Mouse (Mus musculus): ENCODE results near the gene Dpp9. TPM values are rescaled to one million over a fixed set of nuclear protein-coding genes. Genes with fewer than 3 reads are reported as not detected.

Gene Dpp9
- polyA plus RNA-seq, 1 experiment: 37.1 TPM

DNA sequence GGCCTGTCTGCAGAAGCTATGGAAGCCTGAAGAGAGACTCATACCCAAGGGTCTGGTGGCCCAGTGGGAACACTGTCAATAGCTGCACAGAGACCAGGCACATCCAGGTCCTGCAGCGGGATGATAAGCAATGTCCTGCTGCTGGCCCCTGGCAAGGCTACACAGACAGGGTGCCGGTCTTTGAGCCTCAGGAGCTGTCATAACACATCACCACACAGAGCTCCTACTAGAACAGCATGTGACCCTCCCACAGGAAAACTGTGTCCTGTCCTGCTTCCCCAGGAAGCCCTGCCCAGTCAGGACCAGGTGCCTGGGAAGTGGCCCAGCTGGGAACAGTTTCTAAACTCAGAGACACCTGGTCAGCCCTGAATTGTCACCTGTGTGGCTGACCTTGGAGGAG lies 7.6 kb downstream of the Dpp9 start:
- Histone ChIP-seq H3K4me2 (ENCODE audit: low read depth) (no peak overlapping the region), H3K36me3 (ENCODE audit: control insufficient read depth, insufficient read depth) (peaks cover 5% of the 10 kb centered on the region), H3K4me3 (no peak overlapping the region), H3ac (ENCODE audit: control insufficient read depth, insufficient read length) (no peak overlapping the region), H3K79me2 (ENCODE audit: control insufficient read depth, insufficient read depth) (no peaks in the 10 kb centered on the region), H3K27me3 (ENCODE audit: control insufficient read depth, insufficient read depth, insufficient read length) (no peaks in the 10 kb centered on the region)
- TF ChIP-seq MYOG (IDR thresholded peaks at IDR 0.05; ENCODE audit: control insufficient read depth in 1 of 3, insufficient read depth in 1 of 3, insufficient read length in 2 of 3, low read depth in 2 of 3) (no peak), POLR2A (IDR thresholded peaks at IDR 0.05; ENCODE audit: insufficient read length, low read depth) (no peak), USF1 (IDR thresholded peaks at IDR 0.05; ENCODE audit: low read depth) (no peak), TCF3 (IDR thresholded peaks at IDR 0.05; ENCODE audit: insufficient read length, low read depth) (no peak), E2F4 (IDR thresholded peaks at IDR 0.05; ENCODE audit: insufficient read depth) (no peak), MAX (IDR thresholded peaks at IDR 0.05; ENCODE audit: low read depth) (no peak), SRF (IDR thresholded peaks at IDR 0.05; ENCODE audit: control insufficient read depth, insufficient read length, low read depth) (no peak), REST (IDR thresholded peaks at IDR 0.05; ENCODE audit: insufficient read depth, insufficient read length) (no peak), POLR2AphosphoS2 (IDR thresholded peaks at IDR 0.05; ENCODE audit: insufficient read length, low read depth) (no peak), MYOD1 (IDR thresholded peaks at IDR 0.05; ENCODE audit: control insufficient read depth in 1 of 3, insufficient read length in 2 of 3, low read depth in 2 of 3) (no peak), CEBPB (IDR thresholded peaks at IDR 0.05; ENCODE audit: insufficient read depth, poor library complexity, severe bottlenecking) (no peak), TCF12 (IDR thresholded peaks at IDR 0.05; ENCODE audit: insufficient read depth, poor library complexity, severe bottlenecking) (no peak)

DNA sequence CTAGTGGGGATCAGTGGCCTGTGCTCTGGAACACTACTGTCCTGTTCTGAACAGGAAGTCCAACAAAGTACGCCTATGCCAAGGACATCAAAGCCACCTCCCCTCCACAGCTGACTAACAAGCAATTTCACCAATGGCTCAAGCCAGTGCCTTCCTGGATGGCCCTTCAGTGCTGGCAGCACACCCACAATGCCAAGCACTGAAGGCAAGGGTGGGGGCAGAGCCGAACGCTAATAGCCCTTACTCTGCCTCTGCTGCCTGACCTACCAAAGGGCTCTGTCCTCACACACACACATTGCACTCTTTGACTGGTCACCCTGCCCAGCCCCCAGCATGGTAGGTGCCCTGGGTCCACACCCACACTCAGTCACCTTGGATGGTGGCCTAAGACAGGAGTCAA lies 9.9 kb downstream of the Dpp9 start:
- Histone ChIP-seq H3K79me2 (ENCODE audit: control insufficient read depth, insufficient read depth) (no peaks in the 10 kb centered on the region), H3K4me3 (no peak overlapping the region), H3K36me3 (ENCODE audit: control insufficient read depth, insufficient read depth) (peaks cover 5% of the 10 kb centered on the region), H3K4me2 (ENCODE audit: low read depth) (no peak overlapping the region), H3K27me3 (ENCODE audit: control insufficient read depth, insufficient read depth, insufficient read length) (no peaks in the 10 kb centered on the region), H3ac (ENCODE audit: control insufficient read depth, insufficient read length) (no peak overlapping the region)
- TF ChIP-seq USF1 (IDR thresholded peaks at IDR 0.05; ENCODE audit: low read depth) (no peak), REST (IDR thresholded peaks at IDR 0.05; ENCODE audit: insufficient read depth, insufficient read length) (no peak), TCF3 (IDR thresholded peaks at IDR 0.05; ENCODE audit: insufficient read length, low read depth) (no peak), CEBPB (IDR thresholded peaks at IDR 0.05; ENCODE audit: insufficient read depth, poor library complexity, severe bottlenecking) (no peak), POLR2AphosphoS2 (IDR thresholded peaks at IDR 0.05; ENCODE audit: insufficient read length, low read depth) (no peak), MYOG (IDR thresholded peaks at IDR 0.05; ENCODE audit: control insufficient read depth in 1 of 3, insufficient read depth in 1 of 3, insufficient read length in 2 of 3, low read depth in 2 of 3) (no peak), MAX (IDR thresholded peaks at IDR 0.05; ENCODE audit: low read depth) (no peak), E2F4 (IDR thresholded peaks at IDR 0.05; ENCODE audit: insufficient read depth) (no peak), MYOD1 (IDR thresholded peaks at IDR 0.05; ENCODE audit: control insufficient read depth in 1 of 3, insufficient read length in 2 of 3, low read depth in 2 of 3) (no peak), TCF12 (IDR thresholded peaks at IDR 0.05; ENCODE audit: insufficient read depth, poor library complexity, severe bottlenecking) (no peak), SRF (IDR thresholded peaks at IDR 0.05; ENCODE audit: control insufficient read depth, insufficient read length, low read depth) (no peak), POLR2A (IDR thresholded peaks at IDR 0.05; ENCODE audit: insufficient read length, low read depth) (no peak)

DNA sequence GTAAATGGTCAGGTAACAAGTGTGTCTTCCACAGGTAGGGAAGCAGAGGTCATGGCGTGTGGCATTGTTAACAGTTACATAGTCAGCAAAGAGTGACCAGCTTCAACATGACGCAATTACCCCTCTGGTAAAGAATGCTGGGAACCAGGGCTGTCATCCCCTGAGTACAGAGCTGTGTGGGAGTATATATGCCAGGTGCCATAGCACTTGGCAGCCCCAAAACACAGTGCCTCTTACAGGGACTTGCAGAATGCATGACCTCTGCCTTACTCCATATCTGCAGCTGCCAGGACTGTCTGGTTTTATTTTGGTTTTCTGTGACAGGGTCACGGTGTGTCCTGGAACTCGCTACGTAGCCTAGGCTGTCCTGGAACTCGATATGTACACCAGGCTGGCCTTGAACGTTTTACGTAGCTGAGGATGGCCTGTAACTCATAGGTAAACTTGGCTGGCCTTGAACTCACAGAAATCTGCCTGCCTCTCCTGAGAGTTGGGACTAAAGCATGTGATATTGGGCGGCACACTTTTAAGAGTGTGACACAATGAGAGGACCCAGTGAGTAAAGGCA lies 10.7 kb downstream of the Dpp9 start:
- H3ac ChIP-seq (ENCODE audit: control insufficient read depth, insufficient read length): no peak overlapping the region
- H3K79me2 ChIP-seq (ENCODE audit: control insufficient read depth, insufficient read depth): no peaks in the 10 kb centered on the region
- H3K4me2 ChIP-seq (ENCODE audit: low read depth): no peak overlapping the region
- TF ChIP-seq TCF12 (IDR thresholded peaks at IDR 0.05; ENCODE audit: insufficient read depth, poor library complexity, severe bottlenecking): no peak
- no peak for TF ChIP-seq TCF3 (IDR thresholded peaks at IDR 0.05; ENCODE audit: insufficient read length, low read depth)
- TF ChIP-seq POLR2A (IDR thresholded peaks at IDR 0.05; ENCODE audit: insufficient read length, low read depth): no peak
- TF ChIP-seq MYOD1 (IDR thresholded peaks at IDR 0.05; ENCODE audit: control insufficient read depth in 1 of 3, insufficient read length in 2 of 3, low read depth in 2 of 3): no peak
- TF ChIP-seq REST (IDR thresholded peaks at IDR 0.05; ENCODE audit: insufficient read depth, insufficient read length): no peak
- TF ChIP-seq SRF (IDR thresholded peaks at IDR 0.05; ENCODE audit: control insufficient read depth, insufficient read length, low read depth): no peak
- no peak for TF ChIP-seq POLR2AphosphoS2 (IDR thresholded peaks at IDR 0.05; ENCODE audit: insufficient read length, low read depth)
- no peak for TF ChIP-seq USF1 (IDR thresholded peaks at IDR 0.05; ENCODE audit: low read depth)
- no peak for TF ChIP-seq E2F4 (IDR thresholded peaks at IDR 0.05; ENCODE audit: insufficient read depth)
- no peak for TF ChIP-seq MAX (IDR thresholded peaks at IDR 0.05; ENCODE audit: low read depth)
- no peak for TF ChIP-seq CEBPB (IDR thresholded peaks at IDR 0.05; ENCODE audit: insufficient read depth, poor library complexity, severe bottlenecking)
- no peak for TF ChIP-seq MYOG (IDR thresholded peaks at IDR 0.05; ENCODE audit: control insufficient read depth in 1 of 3, insufficient read depth in 1 of 3, insufficient read length in 2 of 3, low read depth in 2 of 3)
- no peaks in the 10 kb centered on the region for H3K27me3 ChIP-seq (ENCODE audit: control insufficient read depth, insufficient read depth, insufficient read length)
- H3K36me3 ChIP-seq (ENCODE audit: control insufficient read depth, insufficient read depth): peaks cover 5% of the 10 kb centered on the region
- H3K4me3 ChIP-seq: no peak overlapping the region

DNA sequence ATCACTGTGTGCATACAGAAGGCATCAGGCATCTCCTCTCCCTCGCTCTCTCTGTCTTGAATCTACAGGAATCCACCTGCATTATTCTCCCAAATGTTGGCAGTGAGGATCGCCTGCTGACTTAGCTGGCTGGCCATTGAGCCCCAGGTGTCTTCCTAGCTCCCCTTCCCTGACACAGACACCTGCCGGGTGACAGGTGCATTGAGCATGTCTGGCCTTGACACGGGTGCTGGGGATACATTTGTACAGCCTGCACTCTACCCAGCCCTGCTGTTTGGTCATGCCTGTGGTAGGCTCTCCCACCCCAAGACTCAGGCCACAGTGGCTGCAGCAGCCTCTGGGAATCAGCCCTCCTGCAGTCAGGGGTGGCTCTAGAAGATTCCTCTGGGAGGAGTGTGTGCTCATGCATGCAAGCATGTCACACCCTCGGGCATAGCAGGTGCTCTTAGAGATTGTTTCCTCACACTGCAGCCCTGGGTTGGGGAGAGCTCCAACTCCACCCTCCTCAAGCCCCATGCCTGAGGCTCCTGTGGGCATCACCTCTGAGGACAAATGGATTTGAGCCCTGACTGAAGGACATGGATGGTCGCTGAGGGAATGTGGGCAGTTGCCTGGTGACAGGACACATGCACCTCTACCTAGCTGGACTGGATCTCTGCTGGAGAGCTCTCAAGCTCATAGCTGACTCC lies 11.6 kb downstream of the Dpp9 start:
- Histone ChIP-seq H3K4me2 (ENCODE audit: low read depth) (no peak overlapping the region), H3K4me3 (no peak overlapping the region), H3ac (ENCODE audit: control insufficient read depth, insufficient read length) (no peak overlapping the region), H3K27me3 (ENCODE audit: control insufficient read depth, insufficient read depth, insufficient read length) (no peaks in the 10 kb centered on the region), H3K36me3 (ENCODE audit: control insufficient read depth, insufficient read depth) (peaks cover 5% of the 10 kb centered on the region), H3K79me2 (ENCODE audit: control insufficient read depth, insufficient read depth) (no peaks in the 10 kb centered on the region)
- no peak for TF ChIP-seq POLR2A (IDR thresholded peaks at IDR 0.05; ENCODE audit: insufficient read length, low read depth)
- peak; percentile 52 for TF ChIP-seq TCF3 (IDR thresholded peaks at IDR 0.05; ENCODE audit: insufficient read length, low read depth)
- no peak for TF ChIP-seq POLR2AphosphoS2 (IDR thresholded peaks at IDR 0.05; ENCODE audit: insufficient read length, low read depth)
- TF ChIP-seq TCF12 (IDR thresholded peaks at IDR 0.05; ENCODE audit: insufficient read depth, poor library complexity, severe bottlenecking): no peak
- TF ChIP-seq SRF (IDR thresholded peaks at IDR 0.05; ENCODE audit: control insufficient read depth, insufficient read length, low read depth): no peak
- peak in 1 of 3 experiments; percentile 21 for TF ChIP-seq MYOD1 (IDR thresholded peaks at IDR 0.05; ENCODE audit: control insufficient read depth in 1 of 3, insufficient read length in 2 of 3, low read depth in 2 of 3)
- no peak for TF ChIP-seq MAX (IDR thresholded peaks at IDR 0.05; ENCODE audit: low read depth)
- TF ChIP-seq E2F4 (IDR thresholded peaks at IDR 0.05; ENCODE audit: insufficient read depth): no peak
- TF ChIP-seq MYOG (IDR thresholded peaks at IDR 0.05; ENCODE audit: control insufficient read depth in 1 of 3, insufficient read depth in 1 of 3, insufficient read length in 2 of 3, low read depth in 2 of 3): peak in 2 of 3 experiments; percentile 52 to 80
